8 mouse cellular contexts compared by ENCODE assay signal in the genomic region with DNA sequence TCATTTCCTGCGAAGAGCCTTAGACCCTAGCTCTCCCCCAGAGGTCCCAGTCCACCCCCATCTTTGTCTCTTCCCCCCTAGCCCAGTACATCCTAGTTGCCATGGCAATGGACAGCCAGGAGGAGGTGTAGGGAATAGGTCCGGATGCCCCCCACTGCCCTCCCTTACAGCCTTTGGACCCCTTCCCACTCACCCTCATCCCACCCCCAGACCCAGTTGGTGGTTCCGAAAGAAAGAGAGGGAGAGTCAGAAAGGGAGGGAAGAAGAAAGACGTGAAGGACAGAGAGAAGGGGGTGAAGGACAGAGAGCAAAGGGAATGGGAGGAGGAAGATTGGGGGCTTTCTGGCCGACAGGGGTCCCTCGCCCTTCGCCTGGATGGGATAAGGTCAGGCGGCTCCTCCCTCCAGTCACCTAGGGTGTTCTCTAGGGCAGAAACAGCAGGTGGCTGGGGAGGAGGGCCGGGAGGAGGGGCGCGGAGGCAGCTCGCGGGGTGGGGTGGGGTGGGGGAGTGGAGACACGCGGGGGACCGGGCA. TPM values are rescaled to one million over a fixed set of nuclear protein-coding genes. Genes with fewer than 3 reads are reported as not detected.
DNase-seq lines count a peak whose midpoint lies in the region; ATAC-seq lines count a peak whose summit lies in the region.

No protein-coding gene starts in this region.

- H3K36me3 ChIP-seq in hindbrain, embryonic 12.5 days, result no peaks in the 10 kb centered on the region
- H3K36me3 ChIP-seq in midbrain, embryonic 15.5 days (replicated peaks), result no peaks in the 10 kb centered on the region

- peak; percentile 36 for DNase-seq in left cerebral cortex, postnatal 4 days
- no peak for DNase-seq in left cerebral cortex, adult 11 months (ENCODE audit: low spot score)
- DNase-seq in cerebellum, postnatal 25 days, result peak; percentile 53 to 56
- no peak for DNase-seq in layer of hippocampus, postnatal 10 days (ENCODE audit: low spot score in 2 of 2)
- DNase-seq in urinary bladder, adult 2 months (ENCODE audit: low spot score), result no peak
- DNase-seq in yolk sac, embryonic 10.5 days (ENCODE audit: low spot score), result no peak

- peak overlapping the region; percentile 61 for H3K4me3 ChIP-seq in hindbrain, embryonic 12.5 days
- peak overlapping the region; percentile 81 for H3K4me3 ChIP-seq in midbrain, embryonic 15.5 days

- peaks cover 75% of the 10 kb centered on the region for H3K4me1 ChIP-seq in hindbrain, embryonic 12.5 days
- peaks cover 73% of the 10 kb centered on the region for H3K4me1 ChIP-seq in midbrain, embryonic 15.5 days

- 0% methylated on average over 8 of the region's 16 CpGs for WGBS in hindbrain, embryonic 12.5 days
- 0% methylated on average over 8 of the region's 16 CpGs for WGBS in midbrain, embryonic 15.5 days

- ATAC-seq in hindbrain, embryonic 12.5 days (ENCODE audit: low FRiP score), result peak; percentile 27
- peak; percentile 34 for ATAC-seq in midbrain, embryonic 15.5 days (replicated peaks)

- H3K9me3 ChIP-seq in hindbrain, embryonic 12.5 days (replicated peaks), result no peaks in the 10 kb centered on the region
- H3K9me3 ChIP-seq in midbrain, embryonic 15.5 days, result no peaks in the 10 kb centered on the region

- H3K27me3 ChIP-seq in hindbrain, embryonic 12.5 days, result peaks cover 11% of the 10 kb centered on the region; the same call in 1 of the 2 replicates
- no peaks in the 10 kb centered on the region for H3K27me3 ChIP-seq in midbrain, embryonic 15.5 days (replicated peaks)

- H3K4me2 ChIP-seq in hindbrain, embryonic 12.5 days (replicated peaks), result peak overlapping the region; percentile 89
- peak overlapping the region; percentile 75 for H3K4me2 ChIP-seq in midbrain, embryonic 15.5 days

- peak overlapping the region; percentile 85 for H3K9ac ChIP-seq in hindbrain, embryonic 12.5 days
- H3K9ac ChIP-seq in midbrain, embryonic 15.5 days, result peak overlapping the region; percentile 92

- intact Hi-C loops in left cerebral cortex, postnatal 4 days (cut with DNase I), result loop anchor here (5.0 kb wide), 2 partner anchors 39 to 69 kb away; partner anchors contain the start of gene Mlf2

- peak overlapping the region; percentile 92 for H3K27ac ChIP-seq in hindbrain, embryonic 12.5 days
- peak overlapping the region; percentile 97 for H3K27ac ChIP-seq in midbrain, embryonic 15.5 days

RNA-seq across cellular contexts. Expression of gene Gpr162, which starts 0.6 kb away (rescaled TPM):
- 100 to 1,000 TPM; 145 to 164 TPM for total RNA-seq in left cerebral cortex, postnatal 4 days (2021)
- polyA plus RNA-seq in hindbrain, embryonic 12.5 days (2016; fragmentation: Nextera tagmentation; extraction: Ambion mirVana), result 11.3 and 12.7 TPM in 2 replicates
- polyA plus RNA-seq in midbrain, embryonic 15.5 days (2015; fragmentation: Nextera tagmentation; extraction: Ambion mirVana), result 41.0 and 42.0 TPM in 2 replicates
- 100 to 1,000 TPM; 162 to 178 TPM for total RNA-seq in layer of hippocampus, postnatal 10 days (2021)
- 0.94 and 0.99 TPM in 2 replicates for polyA plus RNA-seq in urinary bladder, adult 2 months (2012; rRNA removed)

RNA-seq across cellular contexts. Expression of gene P3h3, which starts 5.6 kb away (rescaled TPM):
- 10 to 100 TPM; 55.9 to 56.1 TPM for total RNA-seq in left cerebral cortex, postnatal 4 days (2021)
- polyA plus RNA-seq in hindbrain, embryonic 12.5 days (2016; fragmentation: Nextera tagmentation; extraction: Ambion mirVana), result 34.5 and 39.6 TPM in 2 replicates
- 16.1 and 18.1 TPM in 2 replicates for polyA plus RNA-seq in midbrain, embryonic 15.5 days (2015; fragmentation: Nextera tagmentation; extraction: Ambion mirVana)
- total RNA-seq in layer of hippocampus, postnatal 10 days (2021), result 10 to 100 TPM; 29.1 to 32.1 TPM
- polyA plus RNA-seq in urinary bladder, adult 2 months (2012; rRNA removed), result 74.5 and 82.9 TPM in 2 replicates

RNA-seq across cellular contexts. Expression of gene Gnb3, which starts 23.1 kb away (rescaled TPM):
- under 1 TPM; 0.32 to 0.46 TPM for total RNA-seq in left cerebral cortex, postnatal 4 days (2021)
- 0.52 and 0.92 TPM in 2 replicates for polyA plus RNA-seq in hindbrain, embryonic 12.5 days (2016; fragmentation: Nextera tagmentation; extraction: Ambion mirVana)
- 2.6 and 2.8 TPM in 2 replicates for polyA plus RNA-seq in midbrain, embryonic 15.5 days (2015; fragmentation: Nextera tagmentation; extraction: Ambion mirVana)
- total RNA-seq in layer of hippocampus, postnatal 10 days (2021), result under 1 TPM in 1 of 2 experiments, not detected in 1; 0.27 TPM
- polyA plus RNA-seq in urinary bladder, adult 2 months (2012; rRNA removed), result 0.21 and 0.32 TPM in 2 replicates

RNA-seq across cellular contexts. Expression of gene Cd4, which starts 24.8 kb away (rescaled TPM):
- total RNA-seq in left cerebral cortex, postnatal 4 days (2021), result 1 to 10 TPM in 1 of 2 experiments, under 1 TPM in 1; 0.52 to 1.2 TPM
- 0.06 TPM in 1 of 2 replicates, not detected in the other for polyA plus RNA-seq in hindbrain, embryonic 12.5 days (2016; fragmentation: Nextera tagmentation; extraction: Ambion mirVana)
- polyA plus RNA-seq in midbrain, embryonic 15.5 days (2015; fragmentation: Nextera tagmentation; extraction: Ambion mirVana), result 0.21 and 0.33 TPM in 2 replicates
- 1 to 10 TPM in 1 of 2 experiments, under 1 TPM in 1; 0.62 to 1.0 TPM for total RNA-seq in layer of hippocampus, postnatal 10 days (2021)
- 1.3 and 2.1 TPM in 2 replicates for polyA plus RNA-seq in urinary bladder, adult 2 months (2012; rRNA removed)

RNA-seq across cellular contexts. Expression of gene Cdca3, which starts 33.8 kb away (rescaled TPM):
- 10 to 100 TPM in 1 of 2 experiments, 1 to 10 TPM in 1; 6.9 to 10.8 TPM for total RNA-seq in left cerebral cortex, postnatal 4 days (2021)
- 111 and 120 TPM in 2 replicates for polyA plus RNA-seq in hindbrain, embryonic 12.5 days (2016; fragmentation: Nextera tagmentation; extraction: Ambion mirVana)
- 23.2 and 32.9 TPM in 2 replicates for polyA plus RNA-seq in midbrain, embryonic 15.5 days (2015; fragmentation: Nextera tagmentation; extraction: Ambion mirVana)
- total RNA-seq in layer of hippocampus, postnatal 10 days (2021), result 1 to 10 TPM; 5.4 to 6.1 TPM
- polyA plus RNA-seq in urinary bladder, adult 2 months (2012; rRNA removed), result 5.0 and 5.5 TPM in 2 replicates

Comparison
In these comparisons a context has a peak if more than half of its experiments do, and no peak if none do; other contexts are left out.
1. DNase-seq: peak in left cerebral cortex, postnatal 4 days (single experiment) and cerebellum, postnatal 25 days (2 of 2); none in left cerebral cortex, adult 11 months (single experiment), layer of hippocampus, postnatal 10 days (0 of 2), urinary bladder, adult 2 months (single experiment) and yolk sac, embryonic 10.5 days (single experiment).